Mouse (Mus musculus) MN1 (cell line): ENCODE results near the gene Tmem217.

Experiments used
- DNase-seq: peaks from one replicate; pipeline ENCODE4 v3.0.0-alpha.2; 2016; ENCODE audit warnings: low spot score

Tmem217 gene

GRCm38 (mm10) chr17:29552162-29552732 is at the start of gene Tmem217:
Gene Tmem217, minus strand, starts transcription at chr17:29552385.
- no peak for DNase-seq

GRCm38 (mm10) chr17:29601391-29601790 is 49.2 kb upstream of the Tmem217 start:
- DNase-seq: peak; percentile 60

GRCm38 (mm10) chr17:29599537-29599936 is 47.4 kb upstream of the Tmem217 start:
- DNase-seq: no peak

GRCm38 (mm10) chr17:29599051-29599450 is 46.9 kb upstream of the Tmem217 start:
- DNase-seq: no peak

GRCm38 (mm10) chr17:29596771-29597132 is 44.6 kb upstream of the Tmem217 start:
- DNase-seq: no peak

- DNase-seq: no peak
These were observed 43.9 kb upstream of the Tmem217 start for GRCm38 (mm10) chr17:29595891-29596770.

GRCm38 (mm10) chr17:29589221-29589898 is 37.2 kb upstream of the Tmem217 start:
- DNase-seq: no peak

GRCm38 (mm10) chr17:29586921-29587320 is 34.7 kb upstream of the Tmem217 start:
- DNase-seq: no peak

GRCm38 (mm10) chr17:29585446-29585845 is 33.3 kb upstream of the Tmem217 start:
- DNase-seq: no peak

GRCm38 (mm10) chr17:29584737-29585136 is 32.6 kb upstream of the Tmem217 start:
- DNase-seq: no peak

GRCm38 (mm10) chr17:29584306-29584705 is 32.1 kb upstream of the Tmem217 start:
- no peak for DNase-seq

- no peak for DNase-seq
These were observed 31.4 kb upstream of the Tmem217 start for GRCm38 (mm10) chr17:29583569-29583968.

GRCm38 (mm10) chr17:29579579-29580126 is 27.5 kb upstream of the Tmem217 start:
- DNase-seq: no peak

- DNase-seq: no peak
These were observed 17.6 kb upstream of the Tmem217 start for GRCm38 (mm10) chr17:29569831-29570230.

- no peak for DNase-seq
These were observed 16.2 kb upstream of the Tmem217 start for GRCm38 (mm10) chr17:29568435-29568834.

- no peak for DNase-seq
These were observed 13.3 kb upstream of the Tmem217 start for GRCm38 (mm10) chr17:29565521-29565920.

- DNase-seq: no peak
These were observed 6.3 kb upstream of the Tmem217 start for GRCm38 (mm10) chr17:29558476-29558875.

- no peak for DNase-seq
These were observed 4.7 kb upstream of the Tmem217 start for GRCm38 (mm10) chr17:29556893-29557292.

- no peak for DNase-seq
These were observed 4.3 kb upstream of the Tmem217 start for GRCm38 (mm10) chr17:29556456-29556855.

GRCm38 (mm10) chr17:29554176-29554575 is 2.0 kb upstream of the Tmem217 start:
- no peak for DNase-seq

GRCm38 (mm10) chr17:29551019-29551418 is 1.2 kb downstream of the Tmem217 start:
- DNase-seq: no peak

GRCm38 (mm10) chr17:29549543-29550428 is 2.4 kb downstream of the Tmem217 start, which contains the start of the genes Gm17657 and Tbc1d22b:
Gene Gm17657, minus strand, starts transcription at chr17:29549638.
Gene Tbc1d22b, plus strand, starts transcription at chr17:29549785.
- DNase-seq: peak; percentile 96
